Mouse (Mus musculus) MEL (cell line): ENCODE measurements around the gene Kcnh4.

Experiments
- CTCF ChIP-seq, 3 experiments: IDR thresholded peaks in 2 of 3; conservative IDR thresholded peaks in 1 of 3; 2 replicates each; pipeline ENCODE4 v1.5.1; 2011 to 2012; ENCODE audit warnings: low read length in 3 of 3, low read depth in 2 of 3, mild to moderate bottlenecking in 2 of 3, improper control_type of control experiment in 1 of 3, inconsistent platforms in 1 of 3, mixed read lengths in 1 of 3, moderate library complexity in 1 of 3; ENCODE audit not compliant: control insufficient read depth in 1 of 3, insufficient read depth in 1 of 3, poor library complexity in 1 of 3, severe bottlenecking in 1 of 3
- E2F4 ChIP-seq: IDR thresholded peaks from 2 replicates; pipeline ENCODE4 v1.6.1; 2011; ENCODE audit warnings: low read depth, low read length, improper control_type of control experiment, borderline replicate concordance
- MXI1 ChIP-seq: IDR thresholded peaks from 2 replicates; pipeline ENCODE4 v1.6.1; 2011; ENCODE audit warnings: mild to moderate bottlenecking, low read depth, low read length, improper control_type of control experiment
- POLR2A ChIP-seq, 2 experiments: IDR thresholded peaks; 2 replicates each; pipeline ENCODE4 v1.6.1; 2011 to 2012; ENCODE audit warnings: low read length in 2 of 2, mild to moderate bottlenecking in 2 of 2, control low read depth in 1 of 2, improper control_type of control experiment in 1 of 2, low read depth in 1 of 2, moderate library complexity in 1 of 2; ENCODE audit not compliant: control insufficient read depth in 1 of 2, insufficient read depth in 1 of 2, poor library complexity in 1 of 2
- RAD21 ChIP-seq: IDR thresholded peaks from 2 replicates; pipeline ENCODE4 v1.6.1; 2011; ENCODE audit warnings: mild to moderate bottlenecking, low read depth, low read length, improper control_type of control experiment
- SIN3A ChIP-seq: IDR thresholded peaks from 2 replicates; pipeline ENCODE4 v1.6.1; 2012; ENCODE audit warnings: low read length, improper control_type of control experiment, inconsistent platforms
- TCF12 ChIP-seq: IDR thresholded peaks from 2 replicates; pipeline ENCODE4 v1.6.1; 2014; ENCODE audit warnings: low read depth, mild to moderate bottlenecking, inconsistent platforms, low read length, improper control_type of control experiment, moderate library complexity
- USF1 ChIP-seq: IDR thresholded peaks from 2 replicates; pipeline ENCODE4 v1.6.1; 2014; ENCODE audit warnings: low read depth, mild to moderate bottlenecking, inconsistent platforms, low read length, improper control_type of control experiment, moderate library complexity

DNA sequence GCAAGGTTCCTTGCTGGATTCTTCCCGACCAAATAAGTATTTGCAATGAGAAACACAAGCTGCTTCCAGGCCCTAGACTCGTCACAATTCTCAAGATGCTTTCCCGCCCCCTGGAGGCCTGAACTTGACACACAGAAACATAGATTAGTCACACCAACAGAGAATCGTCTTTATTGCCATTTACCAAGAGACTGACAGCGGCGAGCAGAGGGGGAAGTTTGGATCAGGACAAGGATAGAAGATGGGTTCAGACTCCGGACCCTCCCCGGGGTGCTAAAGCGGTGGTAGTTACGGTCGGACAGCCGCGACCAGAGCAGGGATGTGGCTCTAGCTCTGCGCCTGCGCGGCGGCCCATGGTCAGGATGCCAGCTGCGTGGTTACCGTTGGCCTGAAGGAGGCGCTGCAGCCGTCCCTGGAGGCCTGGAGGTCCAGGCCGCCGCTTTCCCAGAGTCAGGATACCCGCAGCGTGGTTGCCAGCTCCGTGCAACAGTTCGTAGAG lies 1.9 kb upstream of the Kcnh4 start:
- no peak for TF ChIP-seq POLR2A (IDR thresholded peaks at IDR 0.05; ENCODE audit: control insufficient read depth in 1 of 2, insufficient read depth in 1 of 2, low read depth in 1 of 2, low read length in 2 of 2, poor library complexity in 1 of 2)
- TF ChIP-seq USF1: no peak
- TF ChIP-seq SIN3A: no peak
- no peak for TF ChIP-seq E2F4
- peak in 2 of 3 experiments; percentile 38 to 68; a peak in 5 of 6 replicates for TF ChIP-seq CTCF (IDR thresholded peaks at IDR 0.05 in 2 of 3, conservative IDR thresholded peaks at IDR 0.05 in 1 of 3; ENCODE audit: control insufficient read depth in 1 of 3, insufficient read depth in 1 of 3, low read depth in 2 of 3, low read length in 3 of 3, poor library complexity in 1 of 3, severe bottlenecking in 1 of 3)
- no peak for TF ChIP-seq MXI1
- TF ChIP-seq RAD21: peak; percentile 0; the same call in 1 of the 2 replicates
- TF ChIP-seq TCF12: no peak
